Mouse (Mus musculus) liver, embryonic 14.5 days (tissue): ENCODE measurements around the gene Gm9639.

Source experiments
- CTCF ChIP-seq: IDR thresholded peaks from 2 replicates; pipeline ENCODE4 v1.5.1; 2016; ENCODE audit warnings: antibody characterized with exemption, low read depth, control low read depth
- EP300 ChIP-seq: IDR thresholded peaks from 2 replicates; pipeline ENCODE4 v1.6.1; 2016; ENCODE audit warnings: antibody characterized with exemption, low read depth

- TF ChIP-seq CTCF (no peak), EP300 (no peak)
Measured at GRCm38 (mm10) chr10:77811743-77812142, 16.9 kb upstream of the Gm9639 start, which contains the start of gene Gm9507.
